Mouse (Mus musculus): ENCODE measurements around the gene Stil. TPM values are rescaled to one million over a fixed set of nuclear protein-coding genes. Genes with fewer than 3 reads are reported as not detected.

Gene Stil
- 0.30 and 0.90 TPM in 2 replicates for polyA plus RNA-seq (2012; rRNA removed; ENCODE audit: low replicate concordance)

DNA sequence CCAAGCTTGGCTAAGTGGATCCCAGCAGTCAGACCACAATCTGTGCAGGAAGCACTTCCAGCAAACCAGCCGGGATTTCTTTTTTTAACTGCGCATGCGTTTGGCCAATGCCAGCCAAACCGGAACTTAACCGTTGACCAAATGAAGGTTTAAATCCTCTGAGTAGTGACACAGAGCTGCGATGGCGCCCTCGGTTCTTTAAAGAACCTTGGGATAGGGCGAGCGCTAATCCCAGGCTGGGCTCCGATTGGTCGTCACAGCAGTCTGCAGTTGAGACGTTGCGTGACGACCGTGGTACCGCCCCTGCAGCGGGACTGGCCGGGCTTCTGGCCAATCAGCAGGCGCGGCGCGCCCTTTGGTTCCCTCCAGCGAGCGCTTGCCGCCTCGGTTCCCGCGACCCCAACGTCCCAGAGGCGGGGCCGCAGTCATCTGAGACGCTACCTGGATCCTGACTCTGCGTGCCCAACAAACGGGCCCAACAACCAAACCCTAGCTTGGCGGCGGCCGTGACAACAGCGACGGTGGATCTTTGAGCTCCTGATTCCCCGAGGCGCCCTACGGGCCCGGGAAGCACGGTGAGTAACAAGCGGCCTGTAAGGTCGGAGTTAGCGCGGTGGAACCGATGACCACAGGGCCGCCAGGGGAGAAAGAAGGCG, at the start of gene Stil:
TSS of gene Stil (plus strand) at position 387 of the 656 bp plus-strand sequence.

DNA sequence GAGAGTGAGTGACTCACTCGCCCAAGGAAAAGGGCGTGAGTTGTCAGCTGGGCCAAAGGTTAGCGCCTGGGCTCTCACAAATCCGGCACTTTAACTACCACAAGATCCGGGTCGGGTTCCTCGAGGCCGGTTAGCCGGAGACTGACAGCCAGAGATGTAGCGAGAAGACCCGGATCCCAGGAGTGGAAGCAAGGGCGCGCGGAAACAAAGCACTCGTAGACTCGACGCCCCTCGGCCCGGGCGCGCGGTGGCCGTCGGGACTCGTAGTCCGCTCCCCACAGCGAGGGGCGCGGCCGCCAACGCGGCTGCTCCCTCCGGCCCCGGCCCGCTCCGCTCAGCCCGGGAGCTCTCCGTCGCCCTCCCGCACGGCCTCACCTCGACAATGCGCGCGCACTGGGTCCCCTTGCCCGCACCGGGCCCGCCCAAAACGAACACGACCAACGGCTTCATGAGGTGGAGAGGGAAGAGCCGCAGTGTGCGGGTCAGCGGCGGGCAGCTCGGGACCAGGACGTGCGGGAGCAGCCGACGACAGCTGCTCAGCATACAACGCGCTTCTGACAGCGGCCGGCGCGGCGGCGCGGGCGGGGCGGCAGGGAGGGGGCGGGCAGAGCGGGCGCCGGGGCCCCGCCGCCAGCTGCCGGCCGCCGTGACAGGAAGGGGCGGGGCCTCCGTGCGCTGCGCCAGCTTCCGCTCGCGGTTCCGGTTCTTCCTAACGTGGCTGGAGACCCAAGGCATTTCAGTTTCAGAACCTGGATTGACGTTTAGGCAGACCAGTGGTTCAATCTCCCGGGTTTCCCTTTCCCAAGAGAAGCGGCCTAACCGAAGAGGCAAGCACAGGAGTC, 13.1 kb upstream of the Stil start, which contains the start of gene Cmpk1:
TSS of gene Cmpk1 (minus strand) at position 651 of the 842 bp plus-strand sequence.

DNA sequence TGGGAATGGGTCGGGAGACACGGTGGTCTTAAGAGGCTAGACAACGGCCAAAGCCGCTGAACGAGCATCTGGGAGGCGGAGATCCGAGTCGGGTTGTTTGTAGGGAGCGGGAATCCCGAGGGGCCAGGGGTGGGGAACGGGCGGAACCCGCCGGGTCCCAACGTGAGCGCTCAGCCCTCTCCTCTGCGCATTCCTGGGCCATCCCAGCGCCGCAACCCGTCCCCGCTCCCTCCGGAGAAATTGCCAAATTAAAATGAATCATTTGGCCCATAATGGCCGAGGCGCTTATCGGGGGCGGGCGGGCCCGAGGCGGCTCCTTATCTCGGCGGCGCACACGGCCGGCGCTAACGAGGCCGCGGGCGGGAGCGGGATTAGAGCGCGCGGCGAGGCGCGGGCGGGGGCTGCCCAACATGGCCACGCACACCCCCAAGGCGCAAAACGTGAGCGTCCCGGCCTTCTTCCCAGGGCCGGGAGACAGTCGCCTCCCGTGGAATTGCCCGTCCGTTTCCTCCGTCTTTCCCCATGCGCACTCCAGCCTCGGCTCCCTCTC, 56.5 kb downstream of the Stil start, which contains the start of gene Tal1:
TSS of gene Tal1 (plus strand) at position 56 of the 550 bp plus-strand sequence.

DNA sequence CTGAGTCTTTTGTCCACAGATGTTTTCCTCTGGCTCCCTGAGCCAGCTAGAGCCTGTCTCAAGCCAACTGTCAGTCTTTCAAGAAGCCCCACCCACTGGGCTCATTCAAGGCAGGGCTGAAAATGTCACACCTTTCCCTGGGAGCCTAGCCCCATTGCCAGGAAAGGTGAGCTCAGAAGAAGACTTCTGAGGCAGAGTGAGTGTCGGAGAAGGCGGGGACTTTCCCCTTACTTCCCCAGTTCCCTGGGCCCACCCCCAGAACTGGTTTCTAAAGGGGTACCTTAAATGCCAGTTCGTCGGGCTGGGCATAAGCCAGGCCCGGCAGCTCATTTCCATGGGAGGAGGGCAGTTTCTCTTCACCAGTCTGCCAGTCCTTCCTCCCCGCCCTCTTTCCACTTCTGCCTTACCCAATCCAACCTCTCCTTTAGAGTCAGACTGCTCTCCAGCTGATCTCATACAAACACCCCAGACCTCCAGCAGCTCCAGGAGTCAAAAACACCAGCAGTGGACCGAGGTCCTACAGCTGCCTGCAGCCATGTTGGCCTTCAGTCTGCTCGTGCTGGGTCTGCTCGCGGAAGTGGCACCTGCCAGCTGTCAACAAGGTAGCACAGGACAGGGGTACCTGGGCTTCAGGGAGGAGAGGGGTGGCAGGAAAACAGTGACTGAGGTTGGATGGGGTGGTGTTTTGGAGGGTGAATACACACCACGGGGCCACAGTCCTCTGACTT, 88.8 kb downstream of the Stil start, which contains the start of gene Pdzk1ip1:
TSS of gene Pdzk1ip1 (plus strand) at position 98 of the 728 bp plus-strand sequence.

Other genes starting within 250 kb of the Stil start
- not detected in 2 replicates for gene Gm12830, start 178.4 kb upstream of the Stil start, polyA plus RNA-seq (2012; rRNA removed; ENCODE audit: low replicate concordance)
- gene Foxd2, start 91.3 kb upstream of the Stil start, polyA plus RNA-seq (2012; rRNA removed; ENCODE audit: low replicate concordance), result 0.06 and 0.20 TPM in 2 replicates
- not detected in 2 replicates for gene Foxe3, start 74.1 kb upstream of the Stil start, polyA plus RNA-seq (2012; rRNA removed; ENCODE audit: low replicate concordance)
- gene Cmpk1, start 12.9 kb upstream of the Stil start, polyA plus RNA-seq (2012; rRNA removed; ENCODE audit: low replicate concordance), result 33.3 and 38.6 TPM in 2 replicates
- 0.75 and 2.9 TPM in 2 replicates for gene Tal1, start 56.3 kb downstream of the Stil start, polyA plus RNA-seq (2012; rRNA removed; ENCODE audit: low replicate concordance)
- 5.9 and 28.8 TPM in 2 replicates for gene Pdzk1ip1, start 88.5 kb downstream of the Stil start, polyA plus RNA-seq (2012; rRNA removed; ENCODE audit: low replicate concordance)
- 0.02 and 0.04 TPM in 2 replicates for gene Cyp4x1, start 134.1 kb downstream of the Stil start, polyA plus RNA-seq (2012; rRNA removed; ENCODE audit: low replicate concordance)
- gene Cyp4a29, start 241.9 kb downstream of the Stil start, polyA plus RNA-seq (2012; rRNA removed; ENCODE audit: low replicate concordance), result not detected in 2 replicates

Measured in duodenum, adult 2 months (tissue).